Mouse (Mus musculus): ENCODE results near the gene Plod3.

GRCm38 (mm10) chr5:136967592-136967991 is 19.2 kb upstream of the Plod3 start:
- TF ChIP-seq GATA1 (IDR thresholded peaks at IDR 0.05; ENCODE audit: low read length) (no peak), TAL1 (IDR thresholded peaks at IDR 0.05; ENCODE audit: low read length) (no peak)
